Mouse (Mus musculus) liver, embryonic 11.5 days (tissue): ENCODE measurements around the gene Pex11g. TPM values are rescaled to one million over a fixed set of nuclear protein-coding genes. Genes with fewer than 3 reads are reported as not detected.
A peak's percentile ranks its signal among the peaks of the same experiment; 100 is the strongest.

Source experiments
- ATAC-seq: fragments of 200-750 bp; cut with Nextera tagmentation; replicated peaks from 2 replicates; pipeline ENCODE4 v1.8.0; 2017; ENCODE audit warnings: moderate number of reproducible peaks, mild to moderate bottlenecking, moderate TSS enrichment, moderate library complexity; ENCODE audit not compliant: low FRiP score
- DNase-seq: peaks from one replicate; pipeline ENCODE4 v3.0.0-alpha.2; 2017; ENCODE audit warnings: low spot score
- H3K27ac ChIP-seq: fragments of 300-500 bp; sonication (generic); 2 replicates; pipeline ENCODE4 v1.5.1; 2014; ENCODE audit warnings: mild to moderate bottlenecking, low read depth, low read length, control low read depth
- H3K27me3 ChIP-seq: fragments of 300-500 bp; sonication (generic); replicated peaks from 2 replicates; pipeline ENCODE4 v1.6.1; 2014; ENCODE audit warnings: low read length, mixed read lengths; ENCODE audit not compliant: control insufficient read depth, insufficient read depth
- H3K36me3 ChIP-seq: fragments of 300-500 bp; sonication (generic); 2 replicates; pipeline ENCODE4 v1.6.1; 2014; ENCODE audit warnings: mild to moderate bottlenecking, low read length, moderate library complexity, mixed read lengths; ENCODE audit not compliant: control insufficient read depth, insufficient read depth
- H3K4me1 ChIP-seq: fragments of 300-500 bp; sonication (generic); replicated peaks from 2 replicates; pipeline ENCODE4 v1.6.1; 2014; ENCODE audit warnings: low read length, mixed read lengths; ENCODE audit not compliant: control insufficient read depth, insufficient read depth
- H3K4me2 ChIP-seq: fragments of 300-500 bp; sonication (generic); 2 replicates; pipeline ENCODE4 v1.6.1; 2014; ENCODE audit warnings: mild to moderate bottlenecking, control low read depth, moderate library complexity
- H3K4me3 ChIP-seq: fragments of 300-500 bp; sonication (generic); 2 replicates; pipeline ENCODE4 v1.5.1; 2014; ENCODE audit warnings: low read depth, low read length, control low read depth
- H3K9ac ChIP-seq: fragments of 300-500 bp; sonication (generic); 2 replicates; pipeline ENCODE4 v1.6.1; 2014; ENCODE audit warnings: low read depth, low read length, control low read depth
- H3K9me3 ChIP-seq: fragments of 300-500 bp; sonication (generic); 2 replicates; pipeline ENCODE4 v1.6.1; 2016; ENCODE audit warnings: low read length, inconsistent platforms, mixed read lengths; ENCODE audit not compliant: control insufficient read depth
- WGBS: fragments of 180-500 bp; shearing (Covaris S2); extraction: QIAGEN DNeasy Blood & Tissue Kit; methylation state at CpG from one replicate; pipeline ENCODE4 v1.1.7; 2014; 5-methylcytosine and 5-hydroxymethylcytosine counted together
- polyA plus RNA-seq: library from polyadenylated mRNA; unstranded; fragments of >200 nt; fragmentation: Nextera tagmentation; extraction: Ambion mirVana; gene quantifications from 2 replicates; pipeline ENCODE4 v1.2.1, GENCODE M21; 2014

The Pex11g gene
- polyA plus RNA-seq, 1 experiment from 2014 or later: 3.4 TPM

DNA sequence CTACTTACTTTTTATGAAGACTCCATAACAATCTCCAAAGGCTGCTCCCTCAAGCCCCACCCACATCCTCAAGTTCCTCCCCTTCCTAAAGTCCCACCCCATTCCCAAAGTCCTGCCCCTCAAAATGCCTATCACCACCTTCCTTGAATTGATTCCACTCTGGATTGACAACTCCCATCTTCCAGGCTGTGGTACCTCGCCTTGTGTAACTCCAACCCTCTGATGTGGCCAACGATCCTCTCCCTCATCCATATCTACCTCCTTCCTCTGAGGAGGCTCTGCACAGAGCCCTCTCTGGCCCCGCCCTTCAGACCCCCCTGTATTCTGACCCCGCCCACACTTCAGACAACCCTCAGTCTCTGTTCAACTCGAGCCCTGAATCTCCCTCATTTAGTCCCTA is 17.7 kb upstream of the Pex11g start:
- Histone ChIP-seq H3K27ac (no peak overlapping the region), H3K4me3 (no peak overlapping the region), H3K9ac (no peak overlapping the region), H3K36me3 (no peaks in the 10 kb centered on the region), H3K9me3 (no peaks in the 10 kb centered on the region), H3K4me2 (no peak overlapping the region), H3K4me1 (no peaks in the 10 kb centered on the region), H3K27me3 (no peaks in the 10 kb centered on the region)
- ATAC-seq (no peak), DNase-seq (no peak)
- 21% methylated on average over 5 of the region's 5 CpGs for WGBS

DNA sequence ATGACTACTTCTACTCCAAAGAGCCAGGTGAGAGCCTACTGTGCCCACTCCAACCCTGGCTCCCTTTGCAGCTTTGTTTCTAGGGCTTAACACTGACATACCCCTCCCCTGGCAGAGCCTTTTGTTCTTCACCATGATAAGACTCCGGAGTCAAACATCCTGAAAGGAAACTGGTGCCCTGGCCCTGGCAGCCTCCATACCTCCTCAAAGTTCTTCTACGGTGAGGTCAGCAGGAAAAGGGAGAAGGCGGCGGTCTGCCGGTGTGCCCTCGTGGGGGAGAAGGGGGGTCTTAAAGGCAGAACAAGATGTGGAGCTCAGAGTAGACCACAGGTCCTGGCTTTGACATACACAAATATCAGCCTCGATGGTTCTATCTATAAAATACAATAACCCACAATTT is 16.1 kb upstream of the Pex11g start:
- WGBS: 64% methylated on average over 7 of the region's 7 CpGs
- Histone ChIP-seq H3K27me3 (no peaks in the 10 kb centered on the region), H3K4me2 (no peak overlapping the region), H3K9me3 (no peaks in the 10 kb centered on the region), H3K27ac (no peak overlapping the region), H3K9ac (no peak overlapping the region), H3K36me3 (no peaks in the 10 kb centered on the region), H3K4me3 (no peak overlapping the region), H3K4me1 (no peaks in the 10 kb centered on the region)
- DNase-seq (no peak), ATAC-seq (no peak)

DNA sequence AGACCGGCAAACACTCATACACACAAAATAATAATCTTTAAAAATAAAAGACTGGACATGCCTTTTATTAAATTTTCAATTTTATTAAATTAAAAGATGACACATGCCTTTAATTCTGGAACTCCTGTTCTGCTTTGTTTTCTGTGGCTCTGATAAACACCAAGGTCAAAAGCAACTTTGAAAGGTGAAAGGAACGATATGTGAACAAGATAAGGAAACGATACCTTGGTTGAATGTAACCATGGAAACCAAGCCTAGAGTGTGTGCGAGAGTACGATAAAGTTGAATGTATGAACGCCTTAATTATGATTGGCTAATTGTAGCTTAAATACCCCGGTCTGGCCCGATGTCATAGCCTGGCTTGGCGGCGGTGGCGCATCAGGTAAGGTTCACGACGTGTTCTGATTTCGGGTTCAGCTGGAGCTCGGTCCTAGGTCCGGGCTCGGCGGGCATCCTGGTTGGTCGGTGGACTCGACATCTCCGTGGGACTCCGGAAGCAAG is 14.8 kb upstream of the Pex11g start:
- Histone ChIP-seq H3K4me1 (no peaks in the 10 kb centered on the region), H3K27me3 (no peaks in the 10 kb centered on the region), H3K9me3 (no peaks in the 10 kb centered on the region), H3K36me3 (no peaks in the 10 kb centered on the region), H3K4me3 (no peak overlapping the region), H3K4me2 (no peak overlapping the region), H3K27ac (no peak overlapping the region), H3K9ac (no peak overlapping the region)
- DNase-seq (no peak), ATAC-seq (no peak)
- 76% methylated on average over 22 of the region's 22 CpGs for WGBS

DNA sequence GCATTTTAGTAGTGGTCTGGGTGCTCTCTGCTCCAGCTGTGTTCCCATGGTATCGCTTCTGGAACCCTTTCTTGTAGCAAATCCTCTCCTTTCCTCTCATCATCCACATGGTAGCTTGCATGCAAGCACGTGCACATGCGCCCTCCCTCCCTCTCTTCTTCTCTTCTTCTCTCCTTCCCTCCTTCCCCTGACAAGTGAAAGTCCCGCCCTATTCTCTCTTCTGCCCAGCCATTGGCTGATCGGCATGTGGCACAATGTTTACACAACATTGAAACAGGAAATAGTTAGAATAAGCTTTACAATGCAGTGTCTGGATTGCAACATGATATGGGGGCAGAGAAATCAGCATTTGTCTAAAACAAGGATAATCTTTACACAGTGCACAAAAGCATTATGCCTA is 14.1 kb upstream of the Pex11g start:
- WGBS: 45% methylated on average over 5 of the region's 5 CpGs
- DNase-seq (no peak), ATAC-seq (peak; percentile 44; the same call in 1 of the 2 replicates)

DNA sequence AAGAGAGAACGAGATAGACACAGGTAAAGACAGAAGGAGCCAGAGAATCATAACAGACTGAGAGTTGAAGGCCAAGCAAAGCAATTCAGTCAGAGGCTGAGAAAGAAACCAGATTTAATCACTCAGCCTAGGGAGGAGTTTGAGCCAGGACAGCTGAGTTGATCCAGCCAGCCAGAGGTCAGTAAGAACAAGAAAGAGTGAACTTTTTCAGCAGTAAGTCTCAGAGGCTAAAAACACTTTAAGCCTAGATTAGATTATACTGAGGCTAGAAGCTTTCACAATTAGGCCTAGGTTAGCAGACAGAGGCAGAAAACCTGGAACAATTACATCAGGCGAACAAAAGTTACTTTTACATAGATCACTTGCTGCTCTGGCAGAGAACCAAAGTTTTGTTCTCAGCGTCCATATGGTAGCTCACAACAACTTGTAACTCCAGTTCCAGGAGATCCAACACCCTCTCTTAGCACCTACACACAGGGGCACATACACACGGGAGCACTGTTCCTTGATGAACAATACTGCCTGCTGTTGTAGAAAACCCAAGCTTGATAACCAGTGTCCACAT is 12.8 kb upstream of the Pex11g start:
- no peaks in the 10 kb centered on the region for H3K36me3 ChIP-seq
- no peak for DNase-seq
- no peak overlapping the region for H3K9ac ChIP-seq
- H3K27me3 ChIP-seq: peaks cover 9% of the 10 kb centered on the region
- WGBS: 63% methylated on average over 4 of the region's 4 CpGs
- H3K27ac ChIP-seq: no peak overlapping the region
- H3K4me1 ChIP-seq: 0 out of 2 replicates have a peak, but pooled peaks cover 3% of the 10 kb centered on the region
- no peak for ATAC-seq
- H3K4me2 ChIP-seq: no peak overlapping the region
- H3K9me3 ChIP-seq: no peaks in the 10 kb centered on the region
- H3K4me3 ChIP-seq: no peak overlapping the region

More for the DNA sequence above, 14.1 kb upstream of the Pex11g start:
- H3K9me3 ChIP-seq: no peaks in the 10 kb centered on the region
- H3K9ac ChIP-seq: no peak overlapping the region
- no peaks in the 10 kb centered on the region for H3K4me1 ChIP-seq
- H3K4me3 ChIP-seq: no peak overlapping the region
- H3K36me3 ChIP-seq: no peaks in the 10 kb centered on the region
- peak overlapping the region; percentile 9; the same call in 1 of the 2 replicates for H3K4me2 ChIP-seq
- H3K27ac ChIP-seq: no peak overlapping the region
- H3K27me3 ChIP-seq: no peaks in the 10 kb centered on the region

DNA sequence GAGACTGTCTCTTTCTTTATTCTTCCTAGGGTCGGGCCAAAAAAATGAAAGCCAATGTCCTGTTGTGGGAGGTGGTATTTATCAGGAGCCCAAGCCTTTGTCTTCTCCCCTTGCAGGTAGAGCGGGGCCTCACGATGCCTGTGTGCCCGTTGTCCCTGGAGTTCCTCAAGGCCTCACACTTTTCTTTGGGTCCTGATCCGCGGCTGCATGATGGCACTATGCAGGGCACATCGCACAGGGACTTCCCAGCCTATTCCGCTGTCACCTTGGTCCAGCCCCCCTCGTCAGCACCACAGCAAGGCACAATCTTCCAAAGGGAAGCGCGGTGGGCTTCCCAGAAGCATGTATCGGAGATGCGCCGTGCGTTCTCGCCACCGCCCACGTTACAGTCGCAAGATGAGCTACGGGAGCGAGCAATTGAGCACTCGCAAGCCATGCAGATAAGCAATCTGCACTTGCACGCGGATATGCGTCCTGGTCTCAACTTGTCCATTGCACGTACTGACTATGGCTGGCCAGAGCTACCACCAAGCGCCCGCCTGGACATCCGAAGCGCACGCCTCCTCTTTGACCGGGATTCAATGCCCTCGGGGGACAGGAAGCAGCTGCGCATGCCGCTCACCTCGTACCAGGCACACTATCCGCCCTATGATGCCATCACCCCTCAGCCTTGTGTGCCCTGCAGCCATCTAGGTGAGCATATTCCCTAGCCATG is 8.4 kb upstream of the Pex11g start:
- Histone ChIP-seq H3K4me3 (peak overlapping the region; percentile 33), H3K9me3 (no peaks in the 10 kb centered on the region), H3K9ac (no peak overlapping the region), H3K4me1 (0 out of 2 replicates have a peak, but pooled peaks cover 3% of the 10 kb centered on the region), H3K27ac (no peak overlapping the region), H3K27me3 (peaks cover 9% of the 10 kb centered on the region), H3K36me3 (no peaks in the 10 kb centered on the region), H3K4me2 (peak overlapping the region; percentile 64)
- 19% methylated on average over 37 of the region's 37 CpGs for WGBS
- DNase-seq: no peak
- 0 out of 2 replicates have a peak, but pooled peaks have one; percentile 27 for ATAC-seq

DNA sequence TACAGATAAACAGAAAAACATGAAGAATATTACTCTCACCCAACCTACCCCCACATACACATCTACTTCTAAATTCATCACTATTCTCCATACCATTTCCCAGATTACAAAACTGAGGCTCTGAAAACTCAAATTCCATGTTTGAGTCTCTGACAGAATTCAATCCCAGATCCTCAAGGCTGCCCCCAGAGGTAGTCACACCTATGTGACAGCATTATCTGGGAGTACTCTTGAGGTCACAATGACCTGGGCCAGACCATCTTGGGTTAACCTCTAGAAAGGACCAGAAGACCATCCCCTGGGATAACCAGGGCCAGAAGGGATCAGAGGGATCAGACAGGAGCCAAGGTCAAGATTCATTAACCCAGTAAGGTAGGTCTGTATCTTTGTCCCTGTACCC is 3.1 kb upstream of the Pex11g start, which contains the start of gene Tex45:
Gene Tex45 (plus strand): TSS at position 301 of the 400 bp plus-strand sequence.
- Histone ChIP-seq H3K36me3 (no peaks in the 10 kb centered on the region), H3K9me3 (no peaks in the 10 kb centered on the region), H3K27me3 (no peaks in the 10 kb centered on the region), H3K4me3 (no peak within 1 kb of the TSS), H3K9ac (no peak within 1 kb of the TSS), H3K27ac (no peak within 1 kb of the TSS), H3K4me2 (no peak within 1 kb of the TSS), H3K4me1 (no peaks in the 10 kb centered on the region)
- no peak for DNase-seq
- no peak for ATAC-seq

DNA sequence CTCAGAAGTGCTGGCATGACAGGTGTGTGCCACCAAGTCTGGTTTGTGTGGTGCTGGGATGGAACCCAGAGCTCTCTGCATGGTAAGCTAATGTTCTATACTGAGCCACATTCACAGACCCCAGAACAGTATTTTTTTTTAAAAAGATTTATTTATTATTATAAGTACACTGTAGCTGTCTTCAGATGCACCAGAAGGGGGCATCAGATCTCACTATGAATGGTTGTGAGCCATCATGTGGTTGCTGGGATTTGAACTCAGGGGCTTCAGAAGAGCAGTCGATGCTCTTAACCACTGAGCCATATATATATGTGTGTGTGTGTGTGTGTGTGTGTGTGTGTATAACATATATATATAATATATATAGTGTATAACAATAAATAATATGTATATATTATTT is 1.4 kb upstream of the Pex11g start:
- Histone ChIP-seq H3K4me1 (no peaks in the 10 kb centered on the region), H3K9ac (no peak overlapping the region), H3K9me3 (no peaks in the 10 kb centered on the region), H3K4me3 (no peak overlapping the region), H3K4me2 (no peak overlapping the region), H3K27me3 (no peaks in the 10 kb centered on the region), H3K36me3 (no peaks in the 10 kb centered on the region), H3K27ac (no peak overlapping the region)
- ATAC-seq (no peak), DNase-seq (no peak)
- WGBS: 68% methylated on average over 1 of the region's 1 CpGs
